Mouse (Mus musculus) liver, adult 2 months (tissue): ENCODE results near the gene Olfr1308. TPM values are rescaled to one million over a fixed set of nuclear protein-coding genes. Genes with fewer than 3 reads are reported as not detected.

Experiments used
- DNase-seq: peaks from one replicate; pipeline ENCODE4 v3.0.0-alpha.2; 2011; ENCODE audit warnings: low read depth, low spot score; ENCODE audit errors: extremely low read depth
- H3K27ac ChIP-seq: fragments of 200-500 bp; replicated peaks from 2 replicates; pipeline ENCODE4 v1.5.1; 2012; ENCODE audit warnings: low read depth, mild to moderate bottlenecking, control low read depth, inconsistent platforms, low read length; ENCODE audit not compliant: insufficient read depth
- H3K27me3 ChIP-seq: fragments of 200-500 bp; 2 replicates; pipeline ENCODE4 v1.6.1; 2012; ENCODE audit warnings: mild to moderate bottlenecking, moderate library complexity, low read length, inconsistent platforms; ENCODE audit not compliant: control insufficient read depth, insufficient read depth
- H3K36me3 ChIP-seq: fragments of 200-500 bp; 2 replicates; pipeline ENCODE4 v1.6.1; 2012; ENCODE audit warnings: low read length, inconsistent platforms; ENCODE audit not compliant: control insufficient read depth, insufficient read depth
- H3K4me1 ChIP-seq: fragments of 200-500 bp; 2 replicates; pipeline ENCODE4 v1.6.1; 2011; ENCODE audit warnings: low read length; ENCODE audit not compliant: control insufficient read depth, insufficient read depth
- H3K4me3 ChIP-seq: fragments of 200-500 bp; 2 replicates; pipeline ENCODE4 v1.5.1; 2011; ENCODE audit warnings: low read depth, mild to moderate bottlenecking, control low read depth, low read length, moderate library complexity; ENCODE audit not compliant: insufficient read depth
- H3K79me2 ChIP-seq: fragments of 200-500 bp; 2 replicates; pipeline ENCODE4 v1.6.1; 2012; ENCODE audit warnings: inconsistent platforms, mild to moderate bottlenecking, low read length, moderate library complexity; ENCODE audit not compliant: control insufficient read depth, insufficient read depth
- H3K9ac ChIP-seq: fragments of 200-500 bp; 2 replicates; pipeline ENCODE4 v1.6.1; 2012; ENCODE audit warnings: low read depth, mild to moderate bottlenecking, control low read depth, inconsistent platforms, low read length
- CTCF ChIP-seq: fragments of 200-500 bp; IDR thresholded peaks from 2 replicates; pipeline ENCODE4 v1.5.1; 2011; ENCODE audit warnings: low read depth, low read length, control low read depth
- POLR2A ChIP-seq: fragments of 200-500 bp; IDR thresholded peaks from 2 replicates; pipeline ENCODE4 v1.6.1; 2011; ENCODE audit warnings: low read length, control low read depth; ENCODE audit not compliant: insufficient read depth; ENCODE audit errors: extremely low read depth
- WGBS: fragments of 180-500 bp; shearing (Covaris S2); methylation state at CpG from one replicate; pipeline ENCODE4 v1.1.7; 2018; 5-methylcytosine and 5-hydroxymethylcytosine counted together
- polyA plus RNA-seq: library from polyadenylated mRNA; depleted of rRNA; stranded (reverse); fragments of >200 nt; gene quantifications from 2 replicates; pipeline ENCODE4 v1.2.3, GENCODE M21; 2012; rRNA removed
- total RNA-seq: library from RNA; depleted of rRNA; stranded (reverse); fragments of >200 nt; gene quantifications from 2 replicates; pipeline ENCODE4 v1.2.3, GENCODE M21; 2014; rRNA removed

Gene Olfr1308
- total RNA-seq (not detected in 2 replicates), polyA plus RNA-seq (not detected in 2 replicates)

GRCm38 (mm10) chr2:111964844-111965243, at the start of gene Olfr1308:
Gene Olfr1308 (minus strand): TSS chr2:111964944.
- no peaks in the 10 kb centered on the region for H3K36me3 ChIP-seq
- H3K27ac ChIP-seq, result no peak within 1 kb of the TSS
- no peak within 1 kb of the TSS for H3K4me3 ChIP-seq
- 37% methylated on average over 1 of the region's 1 CpGs for WGBS
- H3K27me3 ChIP-seq, result no peaks in the 10 kb centered on the region
- TF ChIP-seq CTCF (no peak), POLR2A (no peak)
- H3K9ac ChIP-seq, result no peak within 1 kb of the TSS
- no peak for DNase-seq
- H3K79me2 ChIP-seq, result no peaks in the 10 kb centered on the region
- H3K4me1 ChIP-seq, result no peaks in the 10 kb centered on the region

- no peak within 1 kb of the TSS for H3K9ac ChIP-seq
- H3K4me3 ChIP-seq, result no peak within 1 kb of the TSS
- no peaks in the 10 kb centered on the region for H3K79me2 ChIP-seq
- no peak within 1 kb of the TSS for H3K27ac ChIP-seq
- no peak for DNase-seq
- H3K4me1 ChIP-seq, result no peaks in the 10 kb centered on the region
- H3K27me3 ChIP-seq, result no peaks in the 10 kb centered on the region
- no peaks in the 10 kb centered on the region for H3K36me3 ChIP-seq
- TF ChIP-seq CTCF (no peak), POLR2A (no peak)
Measured at GRCm38 (mm10) chr2:112012608-112013007, 47.9 kb upstream of the Olfr1308 start, which contains the start of gene Olfr1310. Gene Olfr1310 (minus strand): TSS chr2:112012708.

- WGBS, result 43% methylated on average over 1 of the region's 1 CpGs
- Histone ChIP-seq H3K79me2 (no peaks in the 10 kb centered on the region), H3K9ac (no peak within 1 kb of the TSS), H3K4me3 (no peak within 1 kb of the TSS), H3K4me1 (no peaks in the 10 kb centered on the region), H3K27me3 (no peaks in the 10 kb centered on the region), H3K36me3 (no peaks in the 10 kb centered on the region), H3K27ac (no peak within 1 kb of the TSS)
- DNase-seq, result no peak
- no peak for TF ChIP-seq CTCF
- no peak for TF ChIP-seq POLR2A
Measured at GRCm38 (mm10) chr2:111990181-111990580, 25.4 kb upstream of the Olfr1308 start, which contains the start of gene Olfr1309. Gene Olfr1309 (minus strand): TSS chr2:111990281.

- H3K4me3 ChIP-seq, result no peak within 1 kb of the TSS
- DNase-seq, result no peak
- no peak within 1 kb of the TSS for H3K9ac ChIP-seq
- WGBS, result 66% methylated on average over 1 of the region's 1 CpGs
- no peaks in the 10 kb centered on the region for H3K27me3 ChIP-seq
- TF ChIP-seq POLR2A, result no peak
- no peak for TF ChIP-seq CTCF
- H3K36me3 ChIP-seq, result no peaks in the 10 kb centered on the region
- H3K4me1 ChIP-seq, result no peaks in the 10 kb centered on the region
- no peaks in the 10 kb centered on the region for H3K79me2 ChIP-seq
- H3K27ac ChIP-seq, result no peak within 1 kb of the TSS
Measured at GRCm38 (mm10) chr2:111949340-111949739, 15.4 kb downstream of the Olfr1308 start, which contains the start of gene Olfr1307. Gene Olfr1307 (minus strand): TSS chr2:111949440.

- Histone ChIP-seq H3K27me3 (no peaks in the 10 kb centered on the region), H3K4me3 (no peak within 1 kb of the TSS), H3K79me2 (no peaks in the 10 kb centered on the region), H3K4me1 (no peaks in the 10 kb centered on the region), H3K36me3 (no peaks in the 10 kb centered on the region), H3K27ac (no peak within 1 kb of the TSS), H3K9ac (no peak within 1 kb of the TSS)
- WGBS, result 66% methylated on average over 1 of the region's 1 CpGs
- no peak for TF ChIP-seq CTCF
- no peak for TF ChIP-seq POLR2A
- DNase-seq, result no peak
Measured at GRCm38 (mm10) chr2:111916171-111916570, 48.6 kb downstream of the Olfr1308 start, which contains the start of gene Olfr1306. Gene Olfr1306 (minus strand): TSS chr2:111916271.

Other genes with a start within 250 kb of the Olfr1308 start
- gene Olfr1301, start 213.9 kb downstream of the Olfr1308 start, total RNA-seq, result not detected in 2 replicates
- gene Olfr1301, start 213.9 kb downstream of the Olfr1308 start, polyA plus RNA-seq, result not detected in 2 replicates
- gene Olfr1302, start 187.5 kb downstream of the Olfr1308 start, total RNA-seq, result not detected in 2 replicates
- not detected in 2 replicates for gene Olfr1302, start 187.5 kb downstream of the Olfr1308 start, polyA plus RNA-seq
- not detected in 2 replicates for gene Olfr1303, start 144.6 kb downstream of the Olfr1308 start, total RNA-seq
- gene Olfr1303, start 144.6 kb downstream of the Olfr1308 start, polyA plus RNA-seq, result not detected in 2 replicates
- gene Olfr1305, start 87.8 kb downstream of the Olfr1308 start, total RNA-seq, result not detected in 2 replicates
- gene Olfr1305, start 87.8 kb downstream of the Olfr1308 start, polyA plus RNA-seq, result not detected in 2 replicates
- not detected in 2 replicates for gene Olfr1306, start 48.7 kb downstream of the Olfr1308 start, total RNA-seq
- not detected in 2 replicates for gene Olfr1306, start 48.7 kb downstream of the Olfr1308 start, polyA plus RNA-seq
- not detected in 2 replicates for gene Olfr1307, start 15.5 kb downstream of the Olfr1308 start, total RNA-seq
- not detected in 2 replicates for gene Olfr1307, start 15.5 kb downstream of the Olfr1308 start, polyA plus RNA-seq
- gene Olfr1309, start 25.3 kb upstream of the Olfr1308 start, total RNA-seq, result not detected in 2 replicates
- gene Olfr1309, start 25.3 kb upstream of the Olfr1308 start, polyA plus RNA-seq, result not detected in 2 replicates
- gene Olfr1310, start 47.8 kb upstream of the Olfr1308 start, total RNA-seq, result not detected in 2 replicates
- gene Olfr1310, start 47.8 kb upstream of the Olfr1308 start, polyA plus RNA-seq, result not detected in 2 replicates
- gene Olfr1311, start 59.5 kb upstream of the Olfr1308 start, total RNA-seq, result not detected in 2 replicates
- gene Olfr1311, start 59.5 kb upstream of the Olfr1308 start, polyA plus RNA-seq, result not detected in 2 replicates
- gene Olfr1312, start 85.3 kb upstream of the Olfr1308 start, total RNA-seq, result not detected in 2 replicates
- gene Olfr1312, start 85.3 kb upstream of the Olfr1308 start, polyA plus RNA-seq, result not detected in 2 replicates
- not detected in 2 replicates for gene Olfr1313, start 112.9 kb upstream of the Olfr1308 start, total RNA-seq
- gene Olfr1313, start 112.9 kb upstream of the Olfr1308 start, polyA plus RNA-seq, result not detected in 2 replicates
- gene Olfr1314, start 131.8 kb upstream of the Olfr1308 start, total RNA-seq, result not detected in 2 replicates
- not detected in 2 replicates for gene Olfr1314, start 131.8 kb upstream of the Olfr1308 start, polyA plus RNA-seq
- gene Olfr1315-ps1, start 150.5 kb upstream of the Olfr1308 start, total RNA-seq, result not detected in 2 replicates
- gene Olfr1315-ps1, start 150.5 kb upstream of the Olfr1308 start, polyA plus RNA-seq, result not detected in 2 replicates
- gene Olfr1316, start 170.0 kb upstream of the Olfr1308 start, total RNA-seq, result not detected in 2 replicates
- gene Olfr1316, start 170.0 kb upstream of the Olfr1308 start, polyA plus RNA-seq, result not detected in 2 replicates
- gene Olfr1317, start 175.4 kb upstream of the Olfr1308 start, total RNA-seq, result not detected in 2 replicates
- gene Olfr1317, start 175.4 kb upstream of the Olfr1308 start, polyA plus RNA-seq, result not detected in 2 replicates
- gene Olfr1318, start 189.3 kb upstream of the Olfr1308 start, total RNA-seq, result not detected in 2 replicates
- gene Olfr1318, start 189.3 kb upstream of the Olfr1308 start, polyA plus RNA-seq, result not detected in 2 replicates